Mouse (Mus musculus): ENCODE results near the gene Midn. TPM values are rescaled to one million over a fixed set of nuclear protein-coding genes. Genes with fewer than 3 reads are reported as not detected.

Midn gene
- polyA plus RNA-seq, 1 experiment from 2014 or later: 19.4 TPM

DNA sequence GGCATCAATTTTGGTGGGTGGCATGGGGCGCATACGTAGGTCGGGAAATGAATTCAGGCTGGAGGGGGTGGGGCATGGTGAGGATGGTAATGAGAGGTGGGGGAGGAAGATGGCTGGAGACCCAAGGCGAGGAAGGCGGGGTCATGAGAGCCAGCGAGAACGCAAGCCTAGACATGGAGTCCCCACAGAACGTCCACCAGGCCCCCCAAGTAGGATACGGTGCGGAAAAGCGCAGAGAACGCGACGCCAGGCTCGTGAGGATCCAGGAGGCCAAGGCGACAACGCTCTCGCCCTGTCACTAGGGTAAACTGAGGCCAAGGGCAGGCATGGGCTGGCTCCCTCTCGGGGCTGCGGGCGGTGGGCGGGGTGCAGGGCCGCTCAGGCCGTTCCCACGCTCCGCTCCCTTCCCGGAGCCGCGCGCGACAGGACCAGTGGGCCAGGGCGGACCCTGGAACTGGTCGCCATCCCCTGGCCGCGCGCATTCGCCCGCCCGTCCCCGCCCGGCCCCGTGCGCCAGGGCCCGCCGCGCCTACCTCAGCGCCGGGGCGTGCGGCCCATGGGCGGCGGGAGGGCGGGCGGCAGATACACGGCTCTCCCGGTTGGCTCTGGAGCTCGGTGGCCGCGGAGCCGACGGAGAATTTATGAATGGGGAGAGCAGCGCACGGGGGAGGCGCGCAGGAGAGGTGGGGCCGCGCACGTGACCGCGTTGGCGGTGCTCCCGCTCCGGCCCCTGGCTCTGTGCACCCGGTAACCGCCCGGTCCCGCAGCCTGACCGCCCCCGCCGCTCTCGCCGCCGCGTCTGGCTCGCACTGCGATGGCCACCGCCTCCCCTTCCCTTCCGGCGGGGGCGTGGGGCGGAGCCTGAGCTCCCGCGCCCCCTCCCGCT, 9.3 kb upstream of the Midn start, which contains the start of gene Atp5d:
Atp5d (plus strand) TSS at position 80 of the 886 bp plus-strand sequence.
- under 1% methylated on average over 91 of the region's 94 CpGs for WGBS
- Histone ChIP-seq H3K27me3 (replicated peaks) (no peaks in the 10 kb centered on the region), H3K27ac (replicated peaks) (peak within 1 kb of the TSS; percentile 97), H3K4me1 (peaks cover 60% of the 10 kb centered on the region), H3K4me3 (replicated peaks) (peak within 1 kb of the TSS; percentile 79), H3K36me3 (peaks cover 24% of the 10 kb centered on the region), H3K4me2 (peak within 1 kb of the TSS; percentile 89), H3K9ac (replicated peaks) (peak within 1 kb of the TSS; percentile 76), H3K9me3 (replicated peaks) (no peaks in the 10 kb centered on the region)
- peak; percentile 19 for ATAC-seq (ENCODE audit: low FRiP score)

DNA sequence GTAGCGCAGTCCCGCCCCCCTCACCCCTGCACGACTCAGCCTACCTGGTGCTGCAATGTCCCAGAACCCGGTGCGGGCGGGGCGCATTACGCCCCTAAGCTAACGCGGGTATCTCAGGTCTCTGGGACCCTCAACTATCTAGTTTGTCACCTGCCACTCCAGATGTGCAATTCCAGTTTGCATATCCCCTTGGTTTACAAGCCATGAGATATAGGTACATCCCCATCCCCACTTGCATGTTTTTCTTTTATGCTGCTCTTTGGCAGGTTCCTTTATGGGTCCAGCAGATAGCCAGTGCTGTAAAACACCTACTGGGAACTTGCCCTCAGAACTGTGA, 8.7 kb upstream of the Midn start:
- Histone ChIP-seq H3K4me2 (peak overlapping the region; percentile 89), H3K36me3 (peaks cover 24% of the 10 kb centered on the region), H3K27me3 (replicated peaks) (no peaks in the 10 kb centered on the region), H3K4me3 (replicated peaks) (peak overlapping the region; percentile 79), H3K9ac (replicated peaks) (peak overlapping the region; percentile 76), H3K27ac (replicated peaks) (peak overlapping the region; percentile 97), H3K4me1 (peaks cover 66% of the 10 kb centered on the region), H3K9me3 (replicated peaks) (no peaks in the 10 kb centered on the region)
- no peak for ATAC-seq (ENCODE audit: low FRiP score)
- 0% methylated on average over 10 of the region's 10 CpGs for WGBS

DNA sequence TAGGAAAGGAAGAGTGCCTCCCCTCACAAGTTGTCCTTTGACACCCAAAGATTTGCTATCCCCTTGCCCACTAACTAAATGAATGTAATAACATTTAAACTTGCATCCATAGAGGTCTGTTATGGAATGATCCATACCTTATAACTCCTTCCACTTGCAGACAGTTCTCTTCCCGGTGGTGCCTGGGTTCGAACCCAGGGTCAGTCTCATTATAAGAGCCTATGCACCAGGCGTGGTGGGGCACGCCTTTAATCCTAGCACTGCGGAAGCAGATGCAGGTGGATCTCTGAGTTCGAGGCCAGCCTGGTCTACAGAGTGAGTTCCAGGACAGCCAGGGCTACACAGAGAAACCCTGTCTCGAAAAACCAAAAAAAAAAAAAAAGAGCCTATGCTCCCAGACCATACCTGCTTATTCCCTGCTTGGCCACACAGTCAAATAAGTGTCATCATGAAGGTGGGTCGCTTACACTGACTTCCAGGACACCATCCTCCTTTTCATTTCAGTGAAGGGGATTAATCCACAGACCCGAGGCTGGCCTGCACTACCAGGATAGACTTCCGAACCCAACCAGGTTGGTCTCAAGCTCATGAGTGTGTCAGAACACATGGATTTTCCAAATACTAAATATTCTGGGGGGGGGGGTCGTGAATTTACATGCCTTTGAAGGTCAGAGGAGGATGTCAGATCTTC, 8.0 kb upstream of the Midn start:
- ATAC-seq (ENCODE audit: low FRiP score): no peak
- H3K36me3 ChIP-seq: peaks cover 24% of the 10 kb centered on the region
- 82% methylated on average over 11 of the region's 11 CpGs for WGBS
- H3K9ac ChIP-seq (replicated peaks): no peak overlapping the region
- peak overlapping the region; percentile 89 for H3K4me2 ChIP-seq
- H3K4me3 ChIP-seq (replicated peaks): peak overlapping the region; percentile 79; the same call in 1 of the 2 replicates
- peak overlapping the region; percentile 97 for H3K27ac ChIP-seq (replicated peaks)
- H3K27me3 ChIP-seq (replicated peaks): no peaks in the 10 kb centered on the region
- no peaks in the 10 kb centered on the region for H3K9me3 ChIP-seq (replicated peaks)
- H3K4me1 ChIP-seq: peaks cover 72% of the 10 kb centered on the region

DNA sequence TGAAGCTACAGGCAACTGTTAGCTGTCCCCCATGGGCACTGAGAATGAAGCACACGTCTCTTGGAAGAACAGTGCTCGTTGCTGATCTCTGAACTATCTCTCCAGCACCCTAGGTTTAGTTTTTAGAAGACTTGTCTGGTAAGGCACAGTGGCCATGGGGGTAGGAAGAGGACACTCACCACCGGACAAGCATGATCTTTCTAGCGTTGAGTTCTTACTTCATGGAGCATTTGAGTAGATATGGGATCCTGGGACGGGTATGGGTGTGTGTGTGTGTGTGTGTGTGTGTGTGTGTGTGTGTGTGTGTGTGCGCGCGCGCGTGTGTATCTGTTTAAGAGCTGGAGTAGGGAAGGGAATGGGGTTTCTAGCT, 7.4 kb upstream of the Midn start, which contains the start of gene Cbarp:
Cbarp (minus strand) TSS at position 170 of the 370 bp plus-strand sequence.
- H3K27ac ChIP-seq (replicated peaks): peak within 1 kb of the TSS; percentile 97
- H3K4me1 ChIP-seq: peaks cover 77% of the 10 kb centered on the region
- H3K4me2 ChIP-seq: peak within 1 kb of the TSS; percentile 89
- no peaks in the 10 kb centered on the region for H3K27me3 ChIP-seq (replicated peaks)
- 75% methylated on average over 10 of the region's 10 CpGs for WGBS
- peak within 1 kb of the TSS; percentile 79 for H3K4me3 ChIP-seq (replicated peaks)
- peak within 1 kb of the TSS; percentile 41 for H3K9ac ChIP-seq (replicated peaks)
- peaks cover 23% of the 10 kb centered on the region for H3K36me3 ChIP-seq
- H3K9me3 ChIP-seq (replicated peaks): no peaks in the 10 kb centered on the region
- ATAC-seq (ENCODE audit: low FRiP score): no peak

DNA sequence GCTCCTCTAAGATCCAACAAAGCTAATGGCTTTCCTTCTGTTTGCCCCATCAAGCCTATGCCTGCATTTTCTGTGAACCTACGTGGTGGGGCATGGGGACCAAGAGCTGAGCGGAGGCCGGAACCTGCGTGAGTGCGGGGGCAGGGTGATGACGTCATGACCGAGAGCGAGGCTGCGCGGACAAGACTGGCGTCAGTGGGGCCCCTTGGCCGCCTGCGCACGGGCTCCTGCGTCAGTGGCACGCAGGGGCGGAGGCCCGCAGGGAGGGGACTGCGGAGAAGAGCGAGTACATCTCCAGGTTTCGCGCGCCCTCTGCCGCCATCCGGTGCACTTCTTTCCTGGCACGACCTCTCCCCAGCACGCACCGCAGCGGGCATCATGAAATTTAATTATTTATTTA, 6.8 kb upstream of the Midn start:
- ATAC-seq (ENCODE audit: low FRiP score): peak; percentile 71
- H3K27ac ChIP-seq (replicated peaks): peak overlapping the region; percentile 91
- peak overlapping the region; percentile 41 for H3K9ac ChIP-seq (replicated peaks)
- under 1% methylated on average over 29 of the region's 29 CpGs for WGBS
- H3K9me3 ChIP-seq (replicated peaks): no peaks in the 10 kb centered on the region
- H3K4me2 ChIP-seq: peak overlapping the region; percentile 79
- H3K27me3 ChIP-seq (replicated peaks): no peaks in the 10 kb centered on the region
- peaks cover 23% of the 10 kb centered on the region for H3K36me3 ChIP-seq
- H3K4me3 ChIP-seq (replicated peaks): peak overlapping the region; percentile 74
- peaks cover 80% of the 10 kb centered on the region for H3K4me1 ChIP-seq

DNA sequence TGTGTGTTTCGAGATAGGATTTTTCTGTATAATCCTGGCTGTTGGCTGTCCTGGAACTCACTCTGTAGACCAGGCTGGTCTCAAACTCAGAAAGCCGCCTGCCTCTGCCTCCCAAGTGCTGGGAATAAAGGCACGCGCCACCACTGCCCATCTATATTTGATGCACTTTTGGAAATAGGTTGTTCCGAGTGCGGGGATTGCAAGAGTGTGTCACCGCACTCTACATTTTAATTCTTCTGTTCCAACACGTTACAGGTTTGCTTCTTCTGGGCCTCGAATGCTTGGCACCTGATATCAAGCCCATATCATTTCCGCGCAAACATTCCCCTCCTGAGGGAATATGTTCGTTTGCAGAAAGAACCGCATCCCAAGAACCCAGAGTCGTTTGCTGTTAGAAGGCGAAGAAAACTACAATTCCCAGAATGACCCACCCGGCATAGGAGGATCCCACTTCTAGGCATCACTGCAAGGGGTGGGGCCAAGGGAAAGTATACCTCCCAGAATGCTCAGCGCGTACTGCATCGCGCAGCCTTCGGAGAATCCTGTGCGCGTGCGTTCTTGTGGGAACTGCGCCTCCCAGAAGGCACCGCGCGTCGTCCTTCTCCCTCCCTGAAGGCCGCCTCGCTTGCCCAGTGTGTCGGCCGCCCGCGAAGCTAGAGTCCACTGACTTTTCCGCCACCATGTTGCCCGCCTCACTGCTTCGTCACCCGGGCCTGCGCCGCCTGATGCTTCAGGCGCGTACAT, 6.1 kb upstream of the Midn start:
- WGBS: under 1% methylated on average over 43 of the region's 43 CpGs
- peak; percentile 86 for ATAC-seq (ENCODE audit: low FRiP score)
- H3K4me3 ChIP-seq (replicated peaks): peak overlapping the region; percentile 74
- peak overlapping the region; percentile 79 for H3K4me2 ChIP-seq
- H3K27ac ChIP-seq (replicated peaks): peak overlapping the region; percentile 91
- H3K9me3 ChIP-seq (replicated peaks): no peaks in the 10 kb centered on the region
- H3K9ac ChIP-seq (replicated peaks): peak overlapping the region; percentile 96
- H3K36me3 ChIP-seq: peaks cover 25% of the 10 kb centered on the region
- H3K27me3 ChIP-seq (replicated peaks): no peaks in the 10 kb centered on the region
- H3K4me1 ChIP-seq: peaks cover 79% of the 10 kb centered on the region

DNA sequence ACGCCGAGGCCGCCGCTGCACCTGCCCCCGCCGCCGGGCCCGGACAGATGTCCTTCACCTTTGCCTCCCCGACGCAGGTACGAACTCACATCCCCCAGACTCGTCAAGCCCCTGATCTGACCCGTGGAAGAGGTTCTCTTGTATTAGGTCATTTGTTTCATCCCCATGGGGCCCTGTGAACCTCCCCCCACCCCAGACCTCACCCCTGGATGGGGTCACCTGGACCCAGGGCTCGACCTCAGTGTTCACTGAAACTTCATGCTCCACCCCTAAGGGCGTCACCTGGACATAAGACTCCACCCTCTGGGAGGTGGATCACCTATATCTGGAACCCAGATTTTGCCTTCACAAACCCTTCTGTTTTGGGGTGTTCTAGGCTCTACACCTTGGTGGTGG, 5.5 kb upstream of the Midn start:
- no peaks in the 10 kb centered on the region for H3K27me3 ChIP-seq (replicated peaks)
- peak overlapping the region; percentile 74 for H3K4me3 ChIP-seq (replicated peaks)
- H3K4me2 ChIP-seq: peak overlapping the region; percentile 79
- H3K9ac ChIP-seq (replicated peaks): peak overlapping the region; percentile 96
- ATAC-seq (ENCODE audit: low FRiP score): no peak; the same call in 1 of the 2 replicates
- peak overlapping the region; percentile 91 for H3K27ac ChIP-seq (replicated peaks)
- 0% methylated on average over 15 of the region's 15 CpGs for WGBS
- peaks cover 25% of the 10 kb centered on the region for H3K36me3 ChIP-seq
- peaks cover 79% of the 10 kb centered on the region for H3K4me1 ChIP-seq
- H3K9me3 ChIP-seq (replicated peaks): no peaks in the 10 kb centered on the region

DNA sequence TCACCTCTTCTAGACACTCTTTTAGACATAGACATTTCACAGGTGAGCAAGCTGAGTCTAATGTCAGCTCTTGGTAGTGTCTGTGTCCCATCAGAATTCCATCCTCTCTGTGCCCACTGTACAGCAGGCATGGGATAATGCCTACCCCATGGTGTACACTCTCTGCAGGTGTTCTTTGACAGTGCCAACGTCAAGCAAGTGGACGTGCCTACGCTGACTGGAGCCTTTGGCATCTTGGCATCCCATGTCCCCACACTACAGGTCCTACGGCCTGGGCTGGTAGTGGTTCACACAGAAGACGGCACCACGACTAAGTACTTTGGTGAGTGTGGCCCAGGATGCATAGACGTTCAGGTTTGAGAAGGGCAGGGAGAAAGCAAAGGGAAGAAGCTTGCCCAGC, 4.4 kb upstream of the Midn start:
- no peak overlapping the region for H3K4me3 ChIP-seq (replicated peaks)
- no peaks in the 10 kb centered on the region for H3K9me3 ChIP-seq (replicated peaks)
- 95% methylated on average over 7 of the region's 7 CpGs for WGBS
- peaks cover 77% of the 10 kb centered on the region for H3K4me1 ChIP-seq
- H3K27ac ChIP-seq (replicated peaks): no peak overlapping the region
- H3K36me3 ChIP-seq: peaks cover 25% of the 10 kb centered on the region
- H3K4me2 ChIP-seq: no peak overlapping the region; the same call in 1 of the 2 replicates
- no peaks in the 10 kb centered on the region for H3K27me3 ChIP-seq (replicated peaks)
- no peak for ATAC-seq (ENCODE audit: low FRiP score)
- H3K9ac ChIP-seq (replicated peaks): no peak overlapping the region

DNA sequence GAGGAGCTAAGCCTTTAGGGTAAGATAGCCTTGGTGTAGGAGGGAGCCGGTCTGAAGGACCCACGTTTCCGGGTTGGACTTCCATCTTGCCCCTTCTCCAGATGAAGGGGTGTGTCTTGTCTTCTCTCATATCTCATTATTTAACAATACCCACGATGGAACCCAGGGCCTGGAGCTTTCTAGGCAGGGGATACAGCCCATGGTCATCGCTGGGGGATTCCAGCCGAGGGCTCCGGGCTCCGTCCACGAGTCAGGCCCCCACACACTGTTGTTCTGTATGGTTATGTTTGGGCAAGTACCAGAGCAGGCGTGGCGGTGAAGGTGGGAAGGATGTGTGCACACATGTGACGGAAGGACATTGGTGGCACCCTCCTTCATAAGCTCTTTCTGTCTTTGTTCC, 3.9 kb upstream of the Midn start:
- peaks cover 77% of the 10 kb centered on the region for H3K4me1 ChIP-seq
- H3K9me3 ChIP-seq (replicated peaks): no peaks in the 10 kb centered on the region
- H3K4me2 ChIP-seq: no peak overlapping the region
- H3K27me3 ChIP-seq (replicated peaks): no peaks in the 10 kb centered on the region
- peaks cover 25% of the 10 kb centered on the region for H3K36me3 ChIP-seq
- 92% methylated on average over 12 of the region's 12 CpGs for WGBS
- no peak overlapping the region for H3K9ac ChIP-seq (replicated peaks)
- H3K27ac ChIP-seq (replicated peaks): no peak overlapping the region
- ATAC-seq (ENCODE audit: low FRiP score): no peak
- H3K4me3 ChIP-seq (replicated peaks): no peak overlapping the region

DNA sequence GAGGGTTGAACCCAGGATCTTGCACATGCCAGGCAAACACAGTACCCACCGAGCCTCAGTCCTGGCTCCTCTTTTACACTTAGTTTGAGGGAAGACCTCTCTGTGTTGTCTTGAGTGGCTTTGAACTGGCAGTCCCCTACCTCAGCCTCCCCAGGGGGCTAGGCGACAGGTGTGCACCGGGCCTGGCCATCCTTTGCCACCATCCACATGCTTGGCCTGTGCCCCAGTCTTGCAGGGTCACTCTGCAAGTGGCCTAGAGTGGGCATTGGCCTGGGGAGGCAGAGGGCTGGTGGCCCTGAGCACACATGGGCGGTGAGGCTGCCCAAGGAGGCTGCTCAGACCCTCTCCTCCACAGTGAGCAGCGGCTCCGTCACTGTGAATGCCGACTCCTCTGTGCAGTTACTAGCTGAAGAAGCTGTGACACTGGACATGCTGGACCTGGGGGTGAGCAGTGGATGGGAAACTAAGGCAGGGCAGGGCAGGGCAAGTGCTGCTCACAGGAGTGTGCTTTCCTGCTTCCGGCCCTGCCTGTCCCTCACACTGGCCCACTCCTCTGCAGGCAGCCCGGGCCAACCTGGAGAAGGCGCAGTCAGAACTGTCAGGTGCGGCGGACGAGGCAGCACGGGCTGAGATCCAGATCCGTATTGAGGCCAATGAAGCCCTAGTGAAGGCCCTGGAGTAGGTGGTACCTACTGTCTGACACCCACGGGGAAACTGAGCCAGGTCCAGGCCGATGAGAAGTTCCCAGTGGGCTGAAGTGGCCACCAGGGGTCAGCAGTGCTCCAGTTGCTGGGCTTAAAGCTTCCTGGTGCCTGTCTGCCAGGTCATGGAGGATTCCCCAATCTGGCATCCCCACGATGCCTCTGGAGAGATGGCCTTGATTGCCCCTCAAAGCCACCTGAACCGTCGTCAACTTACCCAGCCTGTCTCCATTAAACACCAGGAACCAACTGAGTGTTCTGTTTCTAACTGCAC, 2.9 kb upstream of the Midn start:
- H3K27ac ChIP-seq (replicated peaks): no peak overlapping the region
- no peak for ATAC-seq (ENCODE audit: low FRiP score)
- peaks cover 25% of the 10 kb centered on the region for H3K36me3 ChIP-seq
- H3K4me2 ChIP-seq: 0 out of 2 replicates have a peak overlapping the region, but pooled peaks have one; percentile 4
- H3K9me3 ChIP-seq (replicated peaks): no peaks in the 10 kb centered on the region
- no peak overlapping the region for H3K4me3 ChIP-seq (replicated peaks)
- H3K27me3 ChIP-seq (replicated peaks): no peaks in the 10 kb centered on the region
- 69% methylated on average over 20 of the region's 20 CpGs for WGBS
- H3K9ac ChIP-seq (replicated peaks): peak overlapping the region; percentile 11; the same call in 1 of the 2 replicates
- peaks cover 69% of the 10 kb centered on the region for H3K4me1 ChIP-seq

Data from neural tube, embryonic 15.5 days (tissue).